Mouse (Mus musculus) liver, adult 2 months (tissue): ENCODE measurements at regions not wholly inside any gene's neighbourhood (a gene's known extent, or its start where the extent isn't known, plus 50 kb on each side); places are given as distances from the start of the nearest gene placed in this dataset.

Experiments used
- CTCF ChIP-seq: fragments of 200-500 bp; IDR thresholded peaks from 2 replicates; pipeline ENCODE4 v1.5.1; 2011; ENCODE audit warnings: low read depth, low read length, control low read depth
- POLR2A ChIP-seq: fragments of 200-500 bp; IDR thresholded peaks from 2 replicates; pipeline ENCODE4 v1.6.1; 2011; ENCODE audit warnings: low read length, control low read depth; ENCODE audit not compliant: insufficient read depth; ENCODE audit errors: extremely low read depth

GRCm38 (mm10) chr10:124731219-124731836 lies 657.9 kb downstream of the Slc16a7 start:
- TF ChIP-seq POLR2A (no peak), CTCF (no peak)
